Mouse (Mus musculus) kidney, postnatal 0 days (tissue): ENCODE measurements around the gene Khnyn. TPM values are rescaled to one million over a fixed set of nuclear protein-coding genes. Genes with fewer than 3 reads are reported as not detected.

Source experiments
- ATAC-seq: fragments of 200-750 bp; cut with Nextera tagmentation; replicated peaks from 2 replicates; pipeline ENCODE4 v1.8.0; 2017; ENCODE audit warnings: low read depth, moderate number of reproducible peaks, moderate TSS enrichment, moderate library complexity; ENCODE audit not compliant: low FRiP score
- DNase-seq: peaks from one replicate; pipeline ENCODE4 v3.0.0-alpha.2; 2016; ENCODE audit warnings: low spot score
- H3K27ac ChIP-seq: fragments of 300-500 bp; sonication (generic); 2 replicates; pipeline ENCODE4 v1.5.1; 2014; ENCODE audit warnings: mild to moderate bottlenecking
- H3K27me3 ChIP-seq: fragments of 300-500 bp; sonication (generic); 2 replicates; pipeline ENCODE4 v1.6.1; 2014; ENCODE audit warnings: low read length, mixed read lengths; ENCODE audit not compliant: insufficient read depth
- H3K36me3 ChIP-seq: fragments of 300-500 bp; sonication (generic); 2 replicates; pipeline ENCODE4 v1.6.1; 2014; ENCODE audit warnings: low read length, mixed read lengths; ENCODE audit not compliant: insufficient read depth
- H3K4me1 ChIP-seq: fragments of 300-500 bp; sonication (generic); replicated peaks from 2 replicates; pipeline ENCODE4 v1.6.1; 2014; ENCODE audit warnings: antibody characterized with exemption, low read length, mixed read lengths; ENCODE audit not compliant: insufficient read depth
- H3K4me2 ChIP-seq: fragments of 300-500 bp; sonication (generic); 2 replicates; pipeline ENCODE4 v1.6.1; 2014; ENCODE audit warnings: mild to moderate bottlenecking, low read length, moderate library complexity, mixed read lengths
- H3K4me3 ChIP-seq: fragments of 300-500 bp; sonication (generic); replicated peaks from 2 replicates; pipeline ENCODE4 v1.5.1; 2014; ENCODE audit warnings: low read depth, low read length
- H3K9ac ChIP-seq: fragments of 300-500 bp; sonication (generic); 2 replicates; pipeline ENCODE4 v1.6.1; 2014; ENCODE audit warnings: low read depth, low read length
- H3K9me3 ChIP-seq: fragments of 300-500 bp; sonication (generic); replicated peaks from 2 replicates; pipeline ENCODE4 v1.6.1; 2016; ENCODE audit warnings: low read length, inconsistent platforms, mixed read lengths
- CTCF ChIP-seq: IDR thresholded peaks from 2 replicates; pipeline ENCODE4 v1.5.1; 2016; ENCODE audit warnings: antibody characterized with exemption, low read depth, mild to moderate bottlenecking, moderate library complexity
- WGBS: fragments of 180-500 bp; shearing (Covaris S2); extraction: QIAGEN DNeasy Blood & Tissue Kit; methylation state at CpG from one replicate; pipeline ENCODE4 v1.1.7; 2014; 5-methylcytosine and 5-hydroxymethylcytosine counted together
- polyA plus RNA-seq: library from polyadenylated mRNA; unstranded; fragments of >200 nt; fragmentation: Nextera tagmentation; extraction: Ambion mirVana; gene quantifications from 2 replicates; pipeline ENCODE4 v1.2.1, GENCODE M21; 2015

Gene Khnyn
- polyA plus RNA-seq, 1 experiment from 2014 or later = 8.1 TPM

DNA sequence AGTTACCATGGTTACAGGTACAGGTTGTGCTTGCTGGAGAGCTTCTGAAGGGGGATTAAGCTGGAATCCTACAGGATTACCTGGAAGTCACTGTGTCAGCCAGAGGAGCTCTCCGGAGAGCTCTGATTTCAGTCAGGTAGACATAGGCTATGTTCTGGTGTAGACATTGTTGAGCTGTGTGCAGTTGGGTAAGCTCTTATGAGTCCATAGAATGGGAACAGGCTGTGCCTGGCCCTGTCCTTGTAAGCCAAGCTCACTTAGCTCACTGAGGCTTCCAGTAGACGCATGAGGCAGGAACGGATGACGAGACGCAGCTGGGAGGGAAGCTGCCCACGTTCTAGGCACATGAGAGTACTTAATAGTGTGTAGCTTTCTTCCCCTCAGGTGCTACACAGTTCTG is 22.6 kb upstream of the Khnyn start:
- TF ChIP-seq CTCF = no peak

DNA sequence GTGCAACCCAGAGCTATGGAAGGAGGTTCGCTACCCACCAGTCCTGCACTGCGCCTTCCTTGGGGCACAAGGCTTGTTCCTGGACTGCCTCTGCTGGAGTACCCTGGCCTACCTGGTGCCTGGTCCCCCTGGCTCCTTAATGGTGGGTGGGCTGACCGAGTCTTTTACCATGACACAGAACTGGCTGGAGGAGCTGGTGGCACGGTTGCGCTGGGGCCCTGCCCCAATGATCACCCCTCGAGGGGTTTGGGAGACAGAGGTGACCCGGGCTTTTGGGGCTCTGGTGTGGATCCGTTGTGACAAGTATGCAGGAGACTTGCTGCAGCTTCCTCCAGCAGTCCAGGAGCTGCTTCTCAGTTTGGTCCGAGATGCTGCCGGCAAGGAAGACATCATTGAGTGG is 21.8 kb upstream of the Khnyn start:
- TF ChIP-seq CTCF = no peak
- Histone ChIP-seq H3K27me3 (no peaks in the 10 kb centered on the region), H3K4me2 (no peak overlapping the region), H3K27ac (no peak overlapping the region), H3K4me3 (no peak overlapping the region), H3K9ac (no peak overlapping the region), H3K9me3 (no peaks in the 10 kb centered on the region), H3K4me1 (peaks cover 1% of the 10 kb centered on the region; the same call in 1 of the 2 replicates), H3K36me3 (peaks cover 34% of the 10 kb centered on the region)
- no peak for DNase-seq
- no peak for ATAC-seq
- 92% methylated on average over 10 of the region's 10 CpGs for WGBS

More for the DNA sequence above, 22.6 kb upstream of the Khnyn start:
- Histone ChIP-seq H3K4me1 (peaks cover 9% of the 10 kb centered on the region; the same call in 1 of the 2 replicates), H3K27me3 (no peaks in the 10 kb centered on the region), H3K27ac (no peak overlapping the region), H3K9ac (0 out of 2 replicates have a peak overlapping the region, but pooled peaks have one; percentile 5), H3K4me2 (no peak overlapping the region), H3K9me3 (no peaks in the 10 kb centered on the region), H3K36me3 (peaks cover 31% of the 10 kb centered on the region), H3K4me3 (no peak overlapping the region)
- no peak for DNase-seq
- WGBS = 49% methylated on average over 6 of the region's 6 CpGs
- no peak for ATAC-seq

DNA sequence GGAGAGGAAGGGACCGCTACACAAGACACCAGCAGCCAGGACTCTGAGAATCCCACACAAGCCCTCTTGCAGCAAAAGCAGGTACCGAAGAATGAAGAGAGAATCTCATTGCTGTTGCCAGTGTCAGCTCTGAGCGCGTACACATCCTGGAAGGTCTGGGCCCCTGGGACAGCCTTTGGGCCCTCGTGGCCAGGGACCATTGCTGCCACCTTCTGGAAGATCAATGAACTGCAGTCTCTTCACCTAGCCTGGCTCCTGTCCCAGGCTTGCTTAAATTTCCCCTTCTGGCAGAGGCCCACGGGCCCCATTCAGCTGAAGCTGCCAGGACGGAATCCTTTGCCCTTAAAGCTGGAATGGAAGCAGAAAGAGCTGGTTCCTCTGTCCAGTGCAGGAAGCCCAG is 21.0 kb upstream of the Khnyn start:
- Histone ChIP-seq H3K4me1 (no peaks in the 10 kb centered on the region; the same call in 1 of the 2 replicates), H3K27me3 (no peaks in the 10 kb centered on the region), H3K36me3 (peaks cover 42% of the 10 kb centered on the region), H3K4me3 (no peak overlapping the region), H3K4me2 (no peak overlapping the region), H3K27ac (no peak overlapping the region), H3K9ac (no peak overlapping the region), H3K9me3 (no peaks in the 10 kb centered on the region)
- peak; percentile 98 for TF ChIP-seq CTCF
- DNase-seq (peak; percentile 87), ATAC-seq (peak; percentile 72)
- 23% methylated on average over 7 of the region's 7 CpGs for WGBS

DNA sequence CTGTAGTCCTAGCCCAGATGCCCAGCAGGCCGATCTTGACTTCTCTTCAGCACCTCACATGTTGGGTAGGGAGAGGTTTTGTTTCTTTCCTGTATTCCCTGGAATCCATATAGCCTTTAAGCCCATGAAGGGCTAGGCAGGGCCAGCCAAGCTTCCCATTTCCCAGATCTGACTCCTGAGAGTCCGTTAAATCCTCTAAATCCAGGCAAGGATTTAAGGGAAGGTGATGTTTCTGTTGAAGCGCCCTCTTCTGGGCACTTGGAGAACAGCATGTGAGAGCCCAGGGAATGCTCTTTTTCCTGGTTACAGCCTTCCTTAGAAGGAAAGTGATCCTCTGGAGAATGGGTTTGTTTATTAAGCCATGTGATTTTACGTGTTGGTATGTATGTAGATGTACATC is 17.8 kb upstream of the Khnyn start:
- 37% methylated on average over 4 of the region's 4 CpGs for WGBS
- peak; percentile 79 for DNase-seq
- no peaks in the 10 kb centered on the region for H3K9me3 ChIP-seq

DNA sequence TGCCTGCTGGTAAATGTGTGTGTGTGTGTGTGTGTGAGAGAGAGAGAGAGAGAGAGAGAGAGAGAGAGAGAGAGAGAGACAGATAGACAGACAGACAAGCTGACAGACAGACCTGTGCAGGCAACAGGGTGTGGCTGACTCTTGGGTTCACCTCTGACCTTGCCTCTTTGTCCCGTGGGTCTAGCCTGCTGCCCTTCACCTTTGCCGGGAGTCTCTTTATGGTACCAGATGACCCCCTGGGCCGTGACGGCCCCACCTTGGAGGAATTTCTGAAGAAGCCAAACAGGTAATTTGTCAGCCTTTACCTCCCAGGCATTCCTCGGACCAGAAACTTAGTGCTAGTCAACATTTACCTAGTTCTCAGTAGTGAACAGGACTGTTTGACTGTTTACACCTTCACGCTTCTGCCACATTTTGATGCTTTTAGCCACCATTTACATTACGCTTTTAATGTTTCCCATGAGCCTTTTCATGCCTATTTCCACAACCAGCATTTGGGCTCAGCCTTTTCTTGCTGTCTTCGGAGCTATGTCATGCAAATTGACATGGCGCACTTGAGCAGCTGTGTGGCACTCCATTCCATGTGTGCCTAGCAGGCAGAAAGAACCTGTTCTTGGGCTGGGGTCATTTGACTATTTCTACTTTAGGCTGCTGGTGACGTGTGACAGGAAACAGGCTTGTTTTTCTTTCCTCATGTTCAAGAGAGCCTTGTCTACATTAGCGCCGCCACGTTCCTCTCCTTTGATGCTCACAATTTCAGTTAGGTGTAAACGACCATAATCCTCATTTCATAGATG is 16.3 kb upstream of the Khnyn start:
- no peak overlapping the region for H3K4me2 ChIP-seq
- no peak for TF ChIP-seq CTCF
- ATAC-seq = no peak
- H3K36me3 ChIP-seq = peaks cover 81% of the 10 kb centered on the region
- no peak overlapping the region for H3K27ac ChIP-seq
- 84% methylated on average over 14 of the region's 14 CpGs for WGBS
- H3K4me1 ChIP-seq = no peaks in the 10 kb centered on the region; the same call in 1 of the 2 replicates
- H3K9me3 ChIP-seq = no peaks in the 10 kb centered on the region
- H3K4me3 ChIP-seq = no peak overlapping the region
- no peak for DNase-seq
- no peak overlapping the region for H3K9ac ChIP-seq
- H3K27me3 ChIP-seq = no peaks in the 10 kb centered on the region

More for the DNA sequence above, 17.8 kb upstream of the Khnyn start:
- H3K4me2 ChIP-seq = no peak overlapping the region
- H3K36me3 ChIP-seq = peaks cover 70% of the 10 kb centered on the region
- no peak for ATAC-seq
- no peak overlapping the region for H3K9ac ChIP-seq
- no peaks in the 10 kb centered on the region; the same call in 1 of the 2 replicates for H3K4me1 ChIP-seq
- no peaks in the 10 kb centered on the region for H3K27me3 ChIP-seq
- H3K27ac ChIP-seq = no peak overlapping the region
- TF ChIP-seq CTCF = peak; percentile 86
- no peak overlapping the region for H3K4me3 ChIP-seq

DNA sequence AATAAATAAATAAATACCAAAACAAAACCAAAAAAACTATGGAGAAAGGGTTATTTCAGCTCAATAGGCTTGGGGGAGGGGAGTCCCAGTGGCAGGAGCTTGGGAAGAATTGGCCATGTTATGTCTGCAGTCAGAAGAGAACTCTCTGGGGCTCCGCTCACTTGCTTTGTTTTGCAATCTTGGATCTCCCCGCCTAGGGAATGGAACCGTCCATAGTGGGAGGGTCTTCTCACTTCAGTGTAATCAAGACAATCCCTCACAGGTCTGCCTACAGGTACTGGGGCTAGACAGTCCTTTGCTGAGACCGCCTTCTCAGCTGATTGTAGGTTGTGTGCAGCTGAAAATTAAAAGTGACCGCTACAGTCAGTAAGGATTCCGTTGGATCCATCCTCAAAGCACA is 15.2 kb upstream of the Khnyn start:
- ATAC-seq (no peak), DNase-seq (no peak)
- peaks cover 5% of the 10 kb centered on the region; the same call in 1 of the 2 replicates for H3K4me1 ChIP-seq
- 96% methylated on average over 6 of the region's 6 CpGs for WGBS
- TF ChIP-seq CTCF = no peak
- H3K4me3 ChIP-seq = no peak overlapping the region
- no peaks in the 10 kb centered on the region for H3K9me3 ChIP-seq
- H3K36me3 ChIP-seq = peaks cover 74% of the 10 kb centered on the region
- H3K27ac ChIP-seq = no peak overlapping the region
- H3K27me3 ChIP-seq = no peaks in the 10 kb centered on the region
- H3K9ac ChIP-seq = no peak overlapping the region
- no peak overlapping the region for H3K4me2 ChIP-seq
